In genomic region chr11:32205058-32205873, GRCm38 (mm10) we compare ENCODE assay signal across 8 mouse cellular contexts. TPM values are rescaled to one million over a fixed set of nuclear protein-coding genes. Genes with fewer than 3 reads are reported as not detected.
A peak's percentile ranks its signal among the peaks of the same experiment; 100 is the strongest.
DNase-seq lines count a peak whose midpoint lies in the region; ATAC-seq and TF ChIP-seq lines count a peak whose summit lies in the region.

TSS of gene Snrnp25 (plus strand) at chr11:32205415.

- H3K9ac ChIP-seq in embryonic facial prominence, embryonic 14.5 days (ENCODE audit: low read depth, low read length), result peak within 1 kb of the TSS; percentile 75
- peak within 1 kb of the TSS; percentile 71 for H3K9ac ChIP-seq in limb, embryonic 14.5 days (ENCODE audit: low read depth, low read length, severe bottlenecking)
- peak within 1 kb of the TSS; percentile 54 for H3K9ac ChIP-seq in midbrain, postnatal 0 days (replicated peaks; ENCODE audit: low read length, poor library complexity, severe bottlenecking)

- peak; percentile 99 for DNase-seq in 3T3-L1 (ENCODE audit: low read depth, low spot score)
- DNase-seq in adrenal gland, postnatal 4 days (ENCODE audit: low spot score in 2 of 2), result peak; percentile 73 to 95
- peak; percentile 99 for DNase-seq in embryonic facial prominence, embryonic 14.5 days (ENCODE audit: low spot score)
- peak; percentile 98 for DNase-seq in heart, adult 8-10 months (ENCODE audit: low spot score)
- DNase-seq in kidney, adult 9 months, result peak; percentile 99
- DNase-seq in limb, embryonic 14.5 days (ENCODE audit: low spot score), result peak; percentile 99
- peak; percentile 99 for DNase-seq in midbrain, postnatal 0 days (ENCODE audit: low spot score)
- DNase-seq in spleen, postnatal 14 days (ENCODE audit: low spot score in 2 of 2), result peak; percentile 93 to 94

- H3K4me1 ChIP-seq in embryonic facial prominence, embryonic 14.5 days (ENCODE audit: control insufficient read depth, insufficient read depth, low read length), result no peaks in the 10 kb centered on the region
- H3K4me1 ChIP-seq in limb, embryonic 14.5 days (ENCODE audit: control insufficient read depth, insufficient read depth, low read length), result peaks cover 7% of the 10 kb centered on the region; the same call in 1 of the 2 replicates
- H3K4me1 ChIP-seq in midbrain, postnatal 0 days (ENCODE audit: insufficient read depth, low read length), result no peaks in the 10 kb centered on the region; the same call in 1 of the 2 replicates

- H3K4me3 ChIP-seq in embryonic facial prominence, embryonic 14.5 days (ENCODE audit: low read depth, low read length), result peak within 1 kb of the TSS; percentile 66
- peak within 1 kb of the TSS; percentile 63 for H3K4me3 ChIP-seq in limb, embryonic 14.5 days (replicated peaks; ENCODE audit: low read length)
- H3K4me3 ChIP-seq in midbrain, postnatal 0 days (ENCODE audit: low read depth, low read length), result peak within 1 kb of the TSS; percentile 52

- TF ChIP-seq CTCF in midbrain, postnatal 0 days (IDR thresholded peaks at IDR 0.05), result peak; percentile 60

- peaks cover 30% of the 10 kb centered on the region for H3K36me3 ChIP-seq in embryonic facial prominence, embryonic 14.5 days (ENCODE audit: control insufficient read depth, insufficient read depth, low read length)
- peaks cover 28% of the 10 kb centered on the region for H3K36me3 ChIP-seq in limb, embryonic 14.5 days (ENCODE audit: control insufficient read depth, insufficient read depth, low read length)
- peaks cover 19% of the 10 kb centered on the region for H3K36me3 ChIP-seq in midbrain, postnatal 0 days (ENCODE audit: insufficient read depth, low read length)

- ATAC-seq in embryonic facial prominence, embryonic 14.5 days (ENCODE audit: low read depth), result peak; percentile 100
- ATAC-seq in limb, embryonic 14.5 days (ENCODE audit: low FRiP score, low read depth), result peak; percentile 100
- ATAC-seq in midbrain, postnatal 0 days (ENCODE audit: low FRiP score), result peak; percentile 100

- H3K4me2 ChIP-seq in embryonic facial prominence, embryonic 14.5 days (ENCODE audit: low read depth, low read length), result peak within 1 kb of the TSS; percentile 68
- H3K4me2 ChIP-seq in limb, embryonic 14.5 days (replicated peaks; ENCODE audit: low read depth, low read length, severe bottlenecking), result peak within 1 kb of the TSS; percentile 69
- peak within 1 kb of the TSS; percentile 76 for H3K4me2 ChIP-seq in midbrain, postnatal 0 days (ENCODE audit: low read depth, low read length, poor library complexity, severe bottlenecking)

- peak; percentile 30; the same call in 1 of the 2 replicates for TF ChIP-seq POLR2A in limb, embryonic 14.5 days (IDR thresholded peaks at IDR 0.05; ENCODE audit: borderline replicate concordance, extremely low read depth, insufficient read depth, insufficient read length)

- no peak within 1 kb of the TSS for H3K27ac ChIP-seq in embryonic facial prominence, embryonic 14.5 days (replicated peaks; ENCODE audit: low read depth, low read length)
- no peak within 1 kb of the TSS for H3K27ac ChIP-seq in limb, embryonic 14.5 days (replicated peaks; ENCODE audit: low read depth, low read length)
- no peak within 1 kb of the TSS for H3K27ac ChIP-seq in midbrain, postnatal 0 days (ENCODE audit: low read depth, low read length)

- H3K9me3 ChIP-seq in embryonic facial prominence, embryonic 14.5 days (ENCODE audit: control insufficient read depth, low read length), result no peaks in the 10 kb centered on the region
- no peaks in the 10 kb centered on the region for H3K9me3 ChIP-seq in limb, embryonic 14.5 days (ENCODE audit: control insufficient read depth, low read length)
- H3K9me3 ChIP-seq in midbrain, postnatal 0 days (ENCODE audit: low read length), result no peaks in the 10 kb centered on the region

- no peaks in the 10 kb centered on the region for H3K27me3 ChIP-seq in embryonic facial prominence, embryonic 14.5 days (replicated peaks; ENCODE audit: control insufficient read depth, insufficient read depth, low read length)
- no peaks in the 10 kb centered on the region for H3K27me3 ChIP-seq in limb, embryonic 14.5 days (ENCODE audit: control insufficient read depth, insufficient read depth, low read length)
- H3K27me3 ChIP-seq in midbrain, postnatal 0 days (ENCODE audit: insufficient read depth, low read length), result no peaks in the 10 kb centered on the region

- under 1% methylated on average over 52 of the region's 52 CpGs for WGBS in embryonic facial prominence, embryonic 14.5 days
- WGBS in limb, embryonic 14.5 days, result 1% methylated on average over 50 of the region's 52 CpGs
- under 1% methylated on average over 51 of the region's 52 CpGs for WGBS in midbrain, postnatal 0 days

RNA-seq across cellular contexts. Expression of gene Snrnp25, which starts in this region (rescaled TPM):
- total RNA-seq in adrenal gland, postnatal 4 days (2021), result 10 to 100 TPM; 19.5 to 20.2 TPM
- polyA plus RNA-seq in embryonic facial prominence, embryonic 14.5 days (2014; fragmentation: Nextera tagmentation; extraction: Ambion mirVana), result 43.2 and 46.4 TPM in 2 replicates
- 10 to 100 TPM in 3 of 4 experiments, 1 to 10 TPM in 1; 9.7 to 14.0 (median 11.8) TPM for total RNA-seq in heart, adult 8-10 months (2022)
- polyA plus RNA-seq in limb, embryonic 14.5 days (2012; rRNA removed), result 31.9 and 46.7 TPM in 2 replicates
- 52.1 and 54.5 TPM in 2 replicates for polyA plus RNA-seq in limb, embryonic 14.5 days (2014; fragmentation: Nextera tagmentation; extraction: Ambion mirVana)
- 13.3 and 23.6 TPM in 2 replicates for total RNA-seq in midbrain, postnatal 0 days (2014; rRNA removed)
- 47.8 and 48.9 TPM in 2 replicates for polyA plus RNA-seq in midbrain, postnatal 0 days (2015; fragmentation: Nextera tagmentation; extraction: Ambion mirVana)
